9 mouse cellular contexts compared by ENCODE assay signal in the genomic region with DNA sequence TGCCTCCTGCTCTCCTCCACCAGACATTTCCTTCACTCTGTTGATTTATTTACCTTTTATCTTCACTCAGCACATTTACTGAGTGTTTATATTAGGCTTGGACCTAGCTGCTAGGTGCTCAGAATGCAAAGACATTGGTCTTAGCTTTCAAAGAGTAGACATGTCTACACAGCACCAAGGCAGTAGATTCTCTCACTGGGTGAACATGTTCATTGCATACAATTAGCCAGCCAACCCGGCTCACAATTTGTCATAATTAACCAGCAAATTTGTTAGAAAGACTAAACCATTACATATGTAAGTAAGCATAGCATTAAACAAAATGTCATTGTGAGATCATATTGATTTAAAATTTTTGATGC.
DNase-seq lines count a peak whose midpoint lies in the region; ATAC-seq and TF ChIP-seq lines count a peak whose summit lies in the region.
"Had no signal": no experiment of that assay in that cellular context is flagged by ENCODE, and none has a peak within 500 bp of the region (broad histone marks: within the 10 kb centered on the region; RNA-seq: fewer than 3 reads in every experiment).

No protein-coding gene starts in this region.

- no peak for TF ChIP-seq EP300 in ES-Bruce4 (IDR thresholded peaks at IDR 0.05; ENCODE audit: insufficient read depth, low read depth, low read length)
- no peak for TF ChIP-seq EP300 in liver, embryonic 14.5 days (IDR thresholded peaks at IDR 0.05; ENCODE audit: low read depth)

- peaks cover 10% of the 10 kb centered on the region for H3K4me1 ChIP-seq in heart, embryonic 12.5 days (replicated peaks)
- H3K4me1 ChIP-seq in ES-Bruce4 (ENCODE audit: control insufficient read depth, insufficient read depth, low read length), result peaks cover 3% of the 10 kb centered on the region
- H3K4me1 ChIP-seq in hindbrain, embryonic 10.5 days (replicated peaks), result peaks cover 11% of the 10 kb centered on the region
- H3K4me1 ChIP-seq in liver, embryonic 14.5 days (replicated peaks; ENCODE audit: control insufficient read depth in 2 of 2, insufficient read depth in 2 of 2, low read length in 1 of 2), result peaks cover 0 to 4% of the 10 kb centered on the region in 2 experiments; a peak in 1 of 4 replicates

- H3K9me3 ChIP-seq in heart, embryonic 12.5 days (replicated peaks), result no peaks in the 10 kb centered on the region
- H3K9me3 ChIP-seq in ES-Bruce4 (replicated peaks; ENCODE audit: control insufficient read depth, insufficient read depth, low read length, poor library complexity, severe bottlenecking), result no peaks in the 10 kb centered on the region
- no peaks in the 10 kb centered on the region for H3K9me3 ChIP-seq in hindbrain, embryonic 10.5 days
- H3K9me3 ChIP-seq in liver, embryonic 14.5 days (ENCODE audit: control insufficient read depth, low read length), result no peaks in the 10 kb centered on the region

- H3K27ac ChIP-seq in heart, embryonic 12.5 days (ENCODE audit: poor library complexity, severe bottlenecking), result no peak overlapping the region
- H3K27ac ChIP-seq in ES-Bruce4 (ENCODE audit: insufficient read depth, low read length), result peak overlapping the region; percentile 81
- H3K27ac ChIP-seq in hindbrain, embryonic 10.5 days, result peak overlapping the region; percentile 82
- no peak overlapping the region for H3K27ac ChIP-seq in liver, embryonic 14.5 days

- H3K4me2 ChIP-seq in heart, embryonic 12.5 days, result peak overlapping the region; percentile 63
- H3K4me2 ChIP-seq in liver, embryonic 14.5 days (ENCODE audit: low read depth), result peak overlapping the region; percentile 31; the same call in 1 of the 2 replicates

- H3K27me3 ChIP-seq in heart, embryonic 12.5 days (replicated peaks), result no peaks in the 10 kb centered on the region
- H3K27me3 ChIP-seq in ES-Bruce4 (ENCODE audit: control insufficient read depth, insufficient read depth, low read length, poor library complexity, severe bottlenecking), result no peaks in the 10 kb centered on the region
- no peaks in the 10 kb centered on the region for H3K27me3 ChIP-seq in hindbrain, embryonic 10.5 days (ENCODE audit: insufficient read depth, poor library complexity, severe bottlenecking)
- H3K27me3 ChIP-seq in liver, embryonic 14.5 days (ENCODE audit: control insufficient read depth, insufficient read depth, low read length), result no peaks in the 10 kb centered on the region

- 32% methylated on average over 1 of the region's 1 CpGs for WGBS in heart, embryonic 12.5 days
- 53% methylated on average over 1 of the region's 1 CpGs for WGBS in hindbrain, embryonic 10.5 days
- WGBS in liver, embryonic 14.5 days (ENCODE audit: insufficient replicate concordance), result 43% methylated on average over 1 of the region's 1 CpGs

- H3K9ac ChIP-seq in heart, embryonic 12.5 days, result peak overlapping the region; percentile 65; the same call in 1 of the 2 replicates
- H3K9ac ChIP-seq in ES-Bruce4 (ENCODE audit: low read depth, poor library complexity, severe bottlenecking), result peak overlapping the region; percentile 2; the same call in 1 of the 2 replicates
- H3K9ac ChIP-seq in liver, embryonic 14.5 days (replicated peaks), result no peak overlapping the region

- peak overlapping the region; percentile 23; the same call in 1 of the 2 replicates for H3K4me3 ChIP-seq in heart, embryonic 12.5 days
- H3K4me3 ChIP-seq in ES-Bruce4 (ENCODE audit: low read depth, low read length), result peak overlapping the region; percentile 31
- H3K4me3 ChIP-seq in hindbrain, embryonic 10.5 days, result peak overlapping the region; percentile 33
- H3K4me3 ChIP-seq in liver, embryonic 14.5 days (ENCODE audit: insufficient read depth in 1 of 2, low read depth in 2 of 2, low read length in 2 of 2), result no peak overlapping the region

- H3K36me3 ChIP-seq in heart, embryonic 12.5 days, result no peaks in the 10 kb centered on the region
- H3K36me3 ChIP-seq in ES-Bruce4 (ENCODE audit: control insufficient read depth, insufficient read depth, low read length, poor library complexity, severe bottlenecking), result no peaks in the 10 kb centered on the region
- H3K36me3 ChIP-seq in hindbrain, embryonic 10.5 days, result no peaks in the 10 kb centered on the region
- H3K36me3 ChIP-seq in liver, embryonic 14.5 days (replicated peaks; ENCODE audit: control insufficient read depth, insufficient read depth, low read depth), result no peaks in the 10 kb centered on the region

- TF ChIP-seq POLR2A in ES-Bruce4 (IDR thresholded peaks at IDR 0.05; ENCODE audit: insufficient read depth, low read length), result no peak

- intact Hi-C loops in heart, postnatal 14 days (cut with DNase I), result no loop called here
- intact Hi-C loops in left cerebral cortex, postnatal 4 days (cut with DNase I), result no loop called here

- no peak for TF ChIP-seq CTCF in ES-Bruce4 (IDR thresholded peaks at IDR 0.05; ENCODE audit: low read depth, low read length)
- TF ChIP-seq CTCF in liver, embryonic 14.5 days (IDR thresholded peaks at IDR 0.05; ENCODE audit: low read depth), result no peak

- DNase-seq in heart, postnatal 14 days, result no peak
- no peak for DNase-seq in hindbrain, embryonic 10.5 days (ENCODE audit: low spot score)
- no peak for DNase-seq in liver, embryonic 14.5 days (ENCODE audit: low read depth in 3 of 3, low spot score in 3 of 3)
- DNase-seq in left cerebral cortex, postnatal 4 days, result no peak
- no peak for DNase-seq in spleen, postnatal 10 days (ENCODE audit: low spot score in 2 of 2)
- DNase-seq: cerebellum, postnatal 36 days had no signal

- ATAC-seq in heart, embryonic 12.5 days (ENCODE audit: insufficient number of reproducible peaks, low FRiP score), result peak; percentile 22; the same call in 1 of the 2 replicates
- no peak; the same call in 1 of the 2 replicates for ATAC-seq in liver, embryonic 14.5 days (ENCODE audit: insufficient read depth)
- no peak for ATAC-seq in CD4-positive, CD25-positive, alpha-beta regulatory T cell, adult 4 months

Comparison
In these comparisons a context has a peak if more than half of its experiments do, and no peak if none do; other contexts are left out.
1. H3K27ac ChIP-seq: peak in ES-Bruce4 (single experiment) and hindbrain, embryonic 10.5 days (single experiment); none in heart, embryonic 12.5 days (single experiment) and liver, embryonic 14.5 days (single experiment).
2. H3K4me3 ChIP-seq: peak in heart, embryonic 12.5 days (single experiment), ES-Bruce4 (single experiment) and hindbrain, embryonic 10.5 days (single experiment); none in liver, embryonic 14.5 days (0 of 2).